Mouse (Mus musculus) left cerebral cortex, adult 9 months (tissue): ENCODE data around the gene Lsm3.
"Not testable (repeated sequence)": the region's sequence is repeated elsewhere in the genome, so short reads cannot be mapped to it uniquely, and the experiment has no call there.

Experiments
- DNase-seq, 2 experiments: peaks; one replicate each; pipeline ENCODE4 v3.0.0; 2022; ENCODE audit warnings: low spot score in 2 of 2

Gene Lsm3

DNA sequence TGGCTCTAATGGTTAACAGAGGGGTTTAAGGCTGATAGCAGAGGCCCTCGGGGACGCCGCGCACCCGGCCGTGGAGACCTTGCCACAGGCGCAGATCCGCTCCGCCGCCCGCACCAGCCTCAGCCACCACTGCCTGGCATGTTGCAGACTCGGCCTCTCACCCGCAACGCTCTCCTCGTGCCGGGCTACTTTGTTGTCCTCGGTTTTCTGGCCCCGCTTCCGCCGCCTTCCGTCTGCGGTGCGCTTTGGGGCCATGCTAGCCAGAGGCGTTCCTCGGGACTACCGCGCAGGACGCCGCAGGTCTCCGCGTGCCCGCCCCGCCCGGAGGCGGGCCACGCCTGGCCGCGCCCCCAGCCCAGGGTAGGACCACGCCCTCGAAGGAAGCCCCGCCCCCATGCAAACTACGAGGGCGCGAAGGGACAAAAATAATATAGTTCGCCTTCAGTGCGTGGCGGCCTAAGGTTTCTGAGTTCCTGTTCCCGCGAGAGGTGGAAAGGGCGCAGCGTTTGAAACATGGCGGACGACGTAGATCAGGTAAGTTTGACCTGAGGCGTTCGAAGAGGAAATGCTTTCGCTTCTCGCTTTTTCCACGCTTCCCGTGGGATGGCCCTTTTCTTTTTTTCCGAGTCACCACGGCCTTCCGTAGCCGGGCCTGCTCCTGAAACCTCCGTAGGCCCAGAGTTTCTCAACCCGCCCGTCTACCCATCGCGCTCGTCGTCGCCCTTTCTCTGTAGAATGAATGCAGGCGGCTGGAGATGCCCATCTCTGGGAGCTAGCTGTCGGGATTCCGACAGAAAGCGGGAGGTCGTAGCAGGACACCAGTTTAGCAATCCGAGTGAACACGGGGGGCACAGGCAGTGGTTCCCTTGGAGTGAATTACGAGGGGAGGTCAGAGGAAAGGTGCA lies at the start of gene Lsm3, which contains the start of gene Xpc:
Gene Lsm3, plus strand, starts transcription at position 384 of the 905 bp plus-strand sequence.
Gene Xpc, minus strand, starts transcription at position 344 of the 905 bp plus-strand sequence.
- DNase-seq: peak; percentile 93 to 99

- DNase-seq: no peak
Observed at GRCm38 (mm10) chr6:91467106-91467505, 48.6 kb upstream of the Lsm3 start.

DNA sequence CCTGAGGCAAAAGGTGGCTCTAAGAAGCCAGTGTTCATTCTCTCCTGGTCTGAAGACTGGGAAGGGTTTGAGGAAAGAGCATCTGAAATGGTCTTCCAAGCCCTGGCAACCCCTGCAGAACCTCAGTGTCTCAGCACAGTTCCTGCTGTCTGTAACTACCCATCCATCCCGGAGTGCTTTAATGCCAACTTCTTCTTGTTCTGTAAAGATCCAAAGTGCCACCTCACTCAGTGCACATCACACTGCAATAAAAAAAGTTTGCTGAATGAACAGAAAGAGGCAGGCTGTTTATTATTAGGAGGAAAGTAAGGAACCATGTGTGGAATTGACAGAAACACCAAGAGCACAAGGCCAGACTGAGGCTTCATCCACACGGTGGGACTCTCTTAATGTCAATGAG lies 45.0 kb upstream of the Lsm3 start:
- DNase-seq: no peak

DNA sequence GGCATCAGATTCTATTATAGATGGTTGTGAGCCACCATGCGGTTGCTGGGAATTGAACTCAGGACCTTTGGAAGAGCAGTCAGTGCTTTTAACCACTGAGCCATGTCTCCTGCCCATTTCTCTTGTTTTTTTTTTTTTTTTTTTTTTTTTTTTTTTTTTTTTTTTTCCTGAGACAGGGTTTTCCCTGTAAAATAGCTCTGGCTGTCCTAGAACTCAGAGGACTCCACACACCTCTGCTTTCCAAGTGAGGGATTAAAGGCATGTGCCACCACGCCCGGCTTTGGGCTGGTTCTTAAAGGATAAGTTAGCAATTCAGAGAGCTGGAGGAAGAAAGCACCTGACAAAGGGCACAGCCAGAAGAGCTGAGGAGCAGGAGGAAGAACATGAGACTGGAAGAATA lies 44.3 kb upstream of the Lsm3 start:
- DNase-seq: not testable (repeated sequence)

DNA sequence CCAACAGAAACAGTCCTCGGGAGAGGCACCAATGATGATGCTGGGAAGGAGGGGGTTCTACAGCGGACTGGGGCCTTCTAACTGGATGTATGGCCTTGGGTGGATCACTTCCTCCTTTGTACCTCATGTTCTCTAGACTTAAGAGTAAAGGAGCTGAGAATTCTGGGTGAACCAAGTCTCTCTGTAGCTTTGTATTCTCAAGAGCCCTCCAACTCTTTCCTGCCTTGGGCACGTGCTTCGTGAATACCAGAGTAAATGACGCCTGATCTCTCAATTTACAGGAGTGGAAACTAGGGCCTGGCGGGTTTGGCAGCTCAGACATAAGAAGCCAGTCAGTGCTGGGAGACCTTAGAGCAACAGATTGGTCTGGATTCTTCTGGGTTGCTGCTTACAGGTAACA lies 43.4 kb upstream of the Lsm3 start:
- no peak for DNase-seq

DNA sequence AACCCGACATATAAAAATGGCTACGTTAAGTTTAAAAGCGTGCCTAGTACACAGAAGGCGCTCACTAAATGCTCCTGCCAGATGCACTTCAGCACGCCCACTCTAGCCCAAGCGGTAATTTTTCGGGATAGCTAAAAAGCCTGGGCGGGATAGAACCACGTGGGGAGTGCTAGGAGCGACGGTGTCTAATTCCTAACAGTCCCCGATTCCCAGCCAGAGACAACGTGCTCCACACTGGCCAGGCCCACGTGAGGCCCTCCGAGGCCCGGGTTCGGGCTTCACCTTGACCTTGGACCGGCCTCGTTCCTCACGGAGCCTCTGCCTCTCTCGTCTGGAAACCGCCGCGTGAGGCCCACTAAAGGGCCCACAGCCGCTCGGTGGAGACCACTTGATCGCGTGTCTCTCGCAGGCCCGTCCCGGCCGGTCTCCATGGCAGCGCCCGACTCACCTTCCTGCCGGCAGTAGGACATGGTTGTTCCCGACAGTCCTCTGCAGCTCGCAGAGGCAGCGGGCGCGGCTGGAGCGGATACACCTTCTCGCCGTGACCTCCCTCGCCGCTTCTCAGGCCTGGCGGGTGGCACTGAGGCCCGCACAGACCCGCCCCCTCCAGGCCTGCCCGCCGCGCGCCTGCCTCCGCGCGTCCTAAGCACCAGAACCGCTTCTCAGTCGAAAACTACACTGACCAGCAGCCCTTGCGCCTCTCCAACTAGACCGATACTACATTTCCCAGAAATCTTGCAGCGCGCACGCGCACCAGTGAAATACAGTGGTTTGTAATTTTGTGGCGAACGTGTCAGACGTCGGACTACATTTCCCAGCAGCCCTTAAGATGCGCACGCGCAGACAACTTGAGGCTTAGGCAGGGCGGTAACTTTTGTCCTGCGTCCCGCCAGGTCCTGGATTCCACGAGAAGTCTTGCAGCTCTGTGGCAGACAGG lies 42.6 kb upstream of the Lsm3 start, which contains the start of the genes Chchd4 and Tmem43:
Gene Chchd4, minus strand, starts transcription at position 679 of the 937 bp plus-strand sequence.
Gene Tmem43, plus strand, starts transcription at position 836 of the 937 bp plus-strand sequence.
- DNase-seq: peak; percentile 98 to 99

DNA sequence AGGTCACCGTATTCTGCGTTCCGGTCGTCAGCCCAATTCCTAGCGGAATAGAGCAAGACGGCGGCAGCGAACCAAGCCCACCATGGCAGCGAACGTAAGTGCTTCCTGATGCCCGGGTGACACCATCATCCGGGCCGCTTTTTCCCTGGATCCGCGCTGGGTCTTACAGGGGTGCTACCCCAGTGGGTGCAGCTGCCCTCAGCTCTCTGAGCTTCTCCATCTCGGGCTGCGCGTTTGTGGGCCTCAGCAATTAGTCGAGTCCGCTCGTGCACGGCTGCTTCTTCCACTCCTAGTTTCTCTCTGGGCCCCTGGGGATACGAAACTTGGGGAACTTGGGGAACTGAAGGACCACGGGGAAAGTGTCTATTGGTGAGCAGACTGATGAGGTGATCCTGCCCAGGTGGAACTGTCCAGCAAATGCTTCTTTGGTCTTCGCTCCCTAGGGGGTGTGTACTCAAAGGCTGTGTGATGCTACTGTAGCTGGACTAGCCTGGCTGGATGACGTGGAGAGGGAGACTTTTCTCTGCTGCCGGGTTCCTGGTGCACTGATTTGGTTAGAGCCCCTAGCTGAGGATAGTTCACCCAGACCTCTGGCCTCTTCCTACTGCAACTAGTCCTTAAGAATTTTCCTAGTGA lies 41.8 kb upstream of the Lsm3 start:
- DNase-seq: no peak

DNA sequence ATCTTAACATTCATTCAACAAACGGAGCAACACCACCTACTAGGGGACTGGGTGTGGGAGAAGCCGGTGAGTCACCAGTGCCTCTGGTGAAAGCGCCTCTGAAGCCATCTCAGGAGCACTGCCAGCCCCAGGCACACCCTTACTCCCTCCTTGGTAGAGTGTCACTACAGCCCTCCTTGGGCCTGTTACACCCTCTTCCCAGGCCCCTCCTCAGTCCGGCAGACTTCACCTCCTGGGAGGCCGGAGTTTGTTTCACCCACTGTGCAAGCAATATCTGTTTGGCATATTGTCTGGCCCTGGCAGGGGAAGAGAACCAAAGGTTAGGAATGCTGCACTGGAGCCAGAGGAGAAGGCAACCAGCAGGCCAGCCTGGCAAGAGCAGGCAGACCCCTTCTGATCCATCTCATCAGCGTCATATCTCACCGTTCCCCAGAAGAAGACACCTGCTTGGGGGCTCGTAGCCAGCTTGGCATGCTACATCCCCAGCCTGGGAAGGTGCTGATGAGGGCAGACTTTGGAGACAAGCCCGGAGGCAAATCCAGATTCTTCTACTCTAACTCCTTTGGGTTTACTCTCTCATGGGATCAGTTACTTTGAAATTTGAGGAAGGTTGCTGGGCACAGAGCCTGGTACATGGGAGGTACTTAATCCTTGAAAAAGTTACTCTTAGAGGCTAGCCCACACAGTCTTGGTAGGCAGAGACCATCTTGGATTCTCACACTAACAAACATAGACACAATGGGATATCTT lies 41.1 kb upstream of the Lsm3 start:
- DNase-seq: peak in 1 of 2 experiments; percentile 23

- no peak for DNase-seq
Observed at GRCm38 (mm10) chr6:91476541-91476940, 39.2 kb upstream of the Lsm3 start.

- DNase-seq: no peak
Observed at GRCm38 (mm10) chr6:91483371-91483770, 32.4 kb upstream of the Lsm3 start.

DNA sequence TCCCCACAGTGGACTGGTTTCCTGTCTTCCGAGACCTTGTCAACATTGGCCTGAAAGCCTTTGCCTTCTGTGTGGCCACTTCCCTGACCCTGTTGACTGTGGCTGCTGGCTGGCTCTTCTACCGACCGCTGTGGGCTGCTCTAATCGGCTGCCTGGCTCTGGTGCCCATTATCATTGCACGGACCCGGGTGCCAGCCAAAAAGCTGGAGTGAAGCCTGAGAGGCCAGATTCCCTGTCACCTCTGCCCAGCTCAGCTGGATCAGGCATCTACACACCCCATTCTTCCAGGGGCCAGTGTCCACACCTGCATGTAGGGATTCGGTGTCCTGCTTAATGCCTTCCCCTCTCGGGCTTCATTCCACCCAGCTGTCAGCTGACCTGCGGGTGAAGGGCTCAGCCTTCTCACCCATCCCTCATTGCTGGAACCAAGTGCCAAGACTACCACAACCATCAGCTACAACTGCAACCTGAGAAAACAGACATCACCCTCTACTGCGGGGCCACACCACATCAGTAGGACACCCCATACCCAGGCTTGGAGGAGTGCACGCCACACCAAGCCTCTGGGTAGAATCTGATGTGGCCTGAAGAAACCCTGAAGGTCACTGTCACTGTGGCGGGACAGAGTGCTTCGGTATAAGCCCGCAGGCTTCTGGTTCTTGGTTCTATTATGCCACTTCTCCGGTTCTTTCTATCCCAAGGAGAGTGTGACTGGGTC lies 28.8 kb upstream of the Lsm3 start:
- no peak for DNase-seq

GRCm38 (mm10) chr6:91488496-91489212 lies 27.1 kb upstream of the Lsm3 start:
- DNase-seq: peak; percentile 55 to 64

GRCm38 (mm10) chr6:91489872-91490271 lies 25.9 kb upstream of the Lsm3 start:
- DNase-seq: peak in 1 of 2 experiments; percentile 69

GRCm38 (mm10) chr6:91491004-91491403 lies 24.7 kb upstream of the Lsm3 start:
- DNase-seq: no peak

DNA sequence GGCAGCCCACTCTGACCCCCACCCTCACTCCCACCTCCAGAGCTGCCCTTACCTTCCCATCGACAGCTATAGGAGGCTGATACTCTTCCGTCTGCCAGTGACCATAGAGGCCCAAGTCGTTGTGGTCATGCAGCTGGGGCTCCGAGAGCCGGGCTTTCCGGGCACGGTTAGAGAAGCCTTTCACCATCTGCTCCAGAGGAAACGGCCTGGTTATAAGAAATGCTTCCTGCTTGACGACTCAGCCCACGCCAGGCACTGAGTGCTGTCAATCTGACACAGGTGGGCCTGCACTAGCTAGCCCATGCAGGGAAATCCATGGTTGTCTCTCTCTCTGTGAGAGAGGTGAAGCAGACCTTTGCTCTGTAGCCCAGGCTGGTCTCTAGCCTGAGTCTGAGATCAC lies 22.7 kb upstream of the Lsm3 start:
- no peak for DNase-seq

DNA sequence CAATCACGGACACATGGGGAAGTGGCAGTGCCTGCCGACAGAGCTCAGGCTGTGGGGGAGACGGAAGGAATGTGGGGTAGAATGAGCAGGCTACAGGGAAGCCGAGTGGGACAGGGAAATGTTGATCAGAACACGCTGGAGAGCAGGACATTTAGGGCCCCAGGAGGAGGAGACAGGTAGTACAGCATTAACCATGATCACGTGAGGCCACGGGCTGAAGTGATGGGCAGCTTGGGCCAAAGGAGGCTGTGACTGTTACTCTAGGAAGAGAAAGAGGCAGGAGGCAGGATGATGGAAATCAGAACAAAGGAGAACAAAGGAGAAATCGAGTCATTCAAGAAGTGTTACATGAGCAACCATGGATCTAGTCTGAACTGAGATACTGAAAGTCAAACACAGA lies 21.2 kb upstream of the Lsm3 start:
- no peak for DNase-seq

- DNase-seq: no peak
Observed at GRCm38 (mm10) chr6:91503302-91503701, 12.4 kb upstream of the Lsm3 start.

DNA sequence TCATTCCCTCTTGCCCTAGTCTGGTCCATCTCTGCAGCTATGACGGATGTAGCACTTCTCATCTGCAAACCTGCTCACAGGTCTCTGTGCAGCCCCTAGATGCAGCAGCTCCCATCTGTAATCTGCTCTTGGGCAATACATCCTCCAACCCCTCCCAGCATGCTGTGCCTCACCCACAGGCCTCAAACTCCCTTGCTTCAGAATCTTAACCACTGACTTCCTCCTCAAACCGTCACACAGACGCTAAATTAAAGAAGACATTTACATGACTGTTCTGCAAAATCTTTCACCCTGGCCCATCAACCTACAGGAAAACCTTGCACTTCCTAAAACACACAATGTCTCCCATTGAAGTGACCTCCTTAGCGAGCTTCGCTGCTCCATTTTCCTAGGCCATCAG lies 9.7 kb upstream of the Lsm3 start:
- no peak for DNase-seq

DNA sequence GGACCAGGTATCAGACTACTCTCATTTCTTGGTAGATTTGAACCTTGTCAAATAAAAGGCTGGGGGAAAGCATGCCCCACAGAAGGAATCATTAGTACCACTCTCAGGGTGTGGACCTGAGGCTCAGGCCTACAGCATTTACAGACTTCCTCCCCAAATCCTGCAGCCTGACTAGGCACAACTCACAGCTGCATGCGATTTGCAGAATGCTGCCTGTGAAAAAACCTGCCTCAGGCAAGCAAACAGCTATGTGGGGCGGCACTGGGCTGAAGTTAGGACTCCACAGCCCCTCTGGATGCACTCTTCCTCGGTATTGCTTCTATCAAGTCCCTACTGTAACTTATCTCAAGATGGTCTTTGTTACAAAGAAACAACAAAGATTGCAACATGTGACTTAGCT lies 7.7 kb upstream of the Lsm3 start:
- DNase-seq: no peak

- DNase-seq: peak in 1 of 2 experiments; percentile 60
Observed at GRCm38 (mm10) chr6:91509326-91509725, 6.4 kb upstream of the Lsm3 start.
